Mouse (Mus musculus) C2C12 (cell line): ENCODE measurements at regions not wholly inside any gene's neighbourhood (a gene's known extent, or its start where the extent isn't known, plus 50 kb on each side); places are given as distances from the start of the nearest gene placed in this dataset.

Experiments
- H3K27me3 ChIP-seq: one replicate; pipeline ENCODE4 v1.6.1; 2011; ENCODE audit not compliant: control insufficient read depth, insufficient read depth, insufficient read length
- H3K36me3 ChIP-seq: one replicate; pipeline ENCODE4 v1.6.1; 2011; ENCODE audit not compliant: control insufficient read depth, insufficient read depth
- H3K4me3 ChIP-seq: one replicate; pipeline ENCODE4 v1.5.1; 2011; ENCODE audit warnings: mild to moderate bottlenecking, control low read depth; ENCODE audit not compliant: poor library complexity, insufficient read depth, severe bottlenecking
- H3K79me2 ChIP-seq: one replicate; pipeline ENCODE4 v1.6.1; 2011; ENCODE audit not compliant: control insufficient read depth, insufficient read depth
- H3K79me3 ChIP-seq: one replicate; pipeline ENCODE4 v1.6.1; 2011; ENCODE audit warnings: low read depth, control low read depth
- H3ac ChIP-seq: one replicate; pipeline ENCODE3; 2011; ENCODE audit warnings: low read depth; ENCODE audit not compliant: control insufficient read depth, insufficient read length
- CEBPB ChIP-seq: IDR thresholded peaks from one replicate; pipeline ENCODE4 v1.6.1; 2011; ENCODE audit warnings: low read depth, mild to moderate bottlenecking, control low read depth, moderate library complexity
- CTCF ChIP-seq: IDR thresholded peaks from one replicate; pipeline ENCODE4 v1.5.1; 2011; ENCODE audit not compliant: control insufficient read depth, insufficient read depth, insufficient read length
- FOSL1 ChIP-seq: IDR thresholded peaks from one replicate; pipeline ENCODE4 v1.8.0; 2011; ENCODE audit warnings: mild to moderate bottlenecking, low read length; ENCODE audit not compliant: poor library complexity, insufficient read depth, severe bottlenecking
- MAX ChIP-seq: IDR thresholded peaks from one replicate; pipeline ENCODE4 v1.6.1; 2011; ENCODE audit warnings: mild to moderate bottlenecking, control low read depth
- MYOD1 ChIP-seq: IDR thresholded peaks from one replicate; pipeline ENCODE4 v1.6.1; 2011; ENCODE audit warnings: low read depth; ENCODE audit not compliant: control insufficient read depth, insufficient read length
- MYOG ChIP-seq: IDR thresholded peaks from one replicate; pipeline ENCODE4 v1.6.1; 2011; ENCODE audit not compliant: control insufficient read depth, insufficient read length; ENCODE audit errors: extremely low read depth
- USF1 ChIP-seq: IDR thresholded peaks from one replicate; pipeline ENCODE4 v1.6.1; 2011; ENCODE audit warnings: low read depth, mild to moderate bottlenecking, control low read depth, moderate library complexity

GRCm38 (mm10) chr6:51177701-51178060, 254.8 kb upstream of the Nfe2l3 start:
- Histone ChIP-seq H3K27me3 (no peaks in the 10 kb centered on the region), H3ac (no peak overlapping the region), H3K79me2 (no peaks in the 10 kb centered on the region), H3K36me3 (no peaks in the 10 kb centered on the region), H3K4me3 (peak overlapping the region; percentile 43), H3K79me3 (no peaks in the 10 kb centered on the region)
- TF ChIP-seq MYOD1 = no peak
- no peak for TF ChIP-seq CTCF
- no peak for TF ChIP-seq MAX
- TF ChIP-seq CEBPB = no peak
- no peak for TF ChIP-seq FOSL1
- no peak for TF ChIP-seq USF1
- no peak for TF ChIP-seq MYOG

DNA sequence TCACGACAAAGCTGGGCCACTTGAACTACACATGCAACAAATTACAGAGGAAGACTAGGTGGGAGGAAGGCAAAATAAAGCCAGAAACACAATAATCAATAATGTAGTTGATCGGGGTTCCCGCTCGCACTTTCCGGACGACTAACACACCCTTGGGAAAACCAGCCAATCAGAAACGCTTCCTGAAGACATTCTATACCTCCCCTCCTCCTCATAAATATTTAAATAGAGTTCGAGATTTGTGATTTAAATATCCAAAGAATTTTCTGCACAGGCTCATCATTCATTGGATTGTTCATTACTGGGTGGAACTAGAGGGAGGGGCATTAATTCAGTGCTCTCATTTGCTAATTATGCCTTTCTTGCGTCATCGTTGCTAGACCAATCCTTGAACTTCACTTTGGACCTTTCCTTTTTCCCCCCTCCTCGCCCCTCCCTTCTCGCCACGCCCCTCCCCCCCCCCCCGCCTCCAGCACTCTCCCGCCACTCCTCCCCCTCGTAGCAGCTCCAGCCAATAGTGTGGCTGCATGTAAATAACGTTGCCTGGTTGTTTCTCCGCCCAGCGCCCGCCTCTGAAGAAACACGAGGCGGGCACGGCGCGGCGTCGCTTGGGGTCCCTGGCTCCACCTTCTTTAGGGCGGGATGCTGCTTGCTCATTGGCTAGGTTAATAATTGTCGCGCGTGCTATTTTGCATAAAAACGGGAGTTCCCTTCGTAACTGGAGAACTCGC, 254.2 kb upstream of the Nfe2l3 start:
- TF ChIP-seq USF1 (no peak), MAX (peak; percentile 80), FOSL1 (no peak), CEBPB (peak; percentile 62), MYOD1 (no peak)

GRCm38 (mm10) chr6:51178799-51179398, 253.6 kb upstream of the Nfe2l3 start:
- no peak for TF ChIP-seq FOSL1
- TF ChIP-seq CTCF = no peak
- peak; percentile 8 for TF ChIP-seq USF1
- Histone ChIP-seq H3ac (no peak overlapping the region), H3K79me3 (no peaks in the 10 kb centered on the region), H3K79me2 (no peaks in the 10 kb centered on the region), H3K27me3 (peaks cover 6% of the 10 kb centered on the region), H3K36me3 (no peaks in the 10 kb centered on the region), H3K4me3 (no peak overlapping the region)

More for the DNA sequence above, 254.2 kb upstream of the Nfe2l3 start:
- Histone ChIP-seq H3K27me3 (no peaks in the 10 kb centered on the region), H3ac (no peak overlapping the region), H3K79me2 (no peaks in the 10 kb centered on the region), H3K79me3 (no peaks in the 10 kb centered on the region), H3K36me3 (no peaks in the 10 kb centered on the region), H3K4me3 (peak overlapping the region; percentile 43)

GRCm38 (mm10) chr6:51179741-51180537, 252.5 kb upstream of the Nfe2l3 start:
- H3K4me3 ChIP-seq = no peak overlapping the region
- no peak overlapping the region for H3ac ChIP-seq
- H3K79me2 ChIP-seq = no peaks in the 10 kb centered on the region
- H3K79me3 ChIP-seq = no peaks in the 10 kb centered on the region
- H3K27me3 ChIP-seq = peaks cover 8% of the 10 kb centered on the region
- TF ChIP-seq MYOG = no peak
- no peak for TF ChIP-seq MYOD1
- no peak for TF ChIP-seq MAX
- no peak for TF ChIP-seq CTCF
- TF ChIP-seq USF1 = no peak
- no peak for TF ChIP-seq CEBPB
- no peak for TF ChIP-seq FOSL1
- H3K36me3 ChIP-seq = no peaks in the 10 kb centered on the region

DNA sequence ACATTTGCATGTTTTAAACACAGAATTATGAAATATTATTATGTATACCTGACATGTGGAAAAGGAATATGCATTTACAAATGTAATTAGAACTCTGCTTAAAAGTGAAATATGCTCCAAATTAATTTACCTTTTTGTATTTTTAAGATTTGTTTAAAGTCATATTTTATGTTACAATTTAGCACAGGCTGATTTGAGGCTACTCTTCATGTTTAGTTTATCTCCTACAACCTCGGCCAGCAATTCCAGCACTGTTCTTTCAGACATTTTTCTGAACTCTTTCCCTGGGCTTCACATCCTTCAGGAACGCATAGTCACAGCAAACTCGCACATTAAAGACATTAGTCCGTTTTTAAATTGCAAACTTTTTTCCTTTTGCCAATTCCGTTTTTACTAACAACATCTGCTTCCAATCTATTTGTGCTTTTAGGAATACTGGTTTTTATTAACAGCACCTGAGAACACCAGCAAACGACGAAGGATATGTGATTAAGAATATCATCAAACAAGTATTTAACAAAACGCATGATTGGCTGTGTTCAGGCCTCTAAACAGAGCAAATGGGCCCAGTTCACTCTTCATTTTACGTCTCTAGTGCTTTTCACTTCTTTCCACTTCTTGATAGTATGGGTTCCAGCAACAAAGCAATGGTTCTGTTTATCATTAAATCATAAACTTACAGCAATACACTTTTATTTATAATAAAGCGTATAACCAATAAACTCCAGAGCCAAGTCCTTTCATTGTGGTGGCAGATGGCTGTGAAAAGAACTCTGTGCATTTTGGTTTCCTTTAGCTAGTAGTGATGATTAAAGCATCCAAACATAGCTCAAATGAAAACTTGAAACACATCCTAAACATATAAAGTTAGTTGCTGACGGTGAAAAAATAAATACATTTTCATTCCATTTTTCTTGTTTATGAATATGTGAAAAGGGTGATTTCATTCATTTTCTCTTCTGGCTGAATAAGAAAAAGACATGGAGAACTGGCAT, 251.3 kb upstream of the Nfe2l3 start:
- Histone ChIP-seq H3K4me3 (no peak overlapping the region), H3K79me2 (no peaks in the 10 kb centered on the region), H3K36me3 (no peaks in the 10 kb centered on the region), H3K79me3 (no peaks in the 10 kb centered on the region), H3ac (no peak overlapping the region), H3K27me3 (peaks cover 19% of the 10 kb centered on the region)
- TF ChIP-seq CTCF (no peak), MYOG (no peak), USF1 (no peak), FOSL1 (no peak), CEBPB (no peak), MAX (no peak), MYOD1 (no peak)
